Mouse (Mus musculus): ENCODE data around the gene Zfp128.
"Not testable (repeated sequence)": the region's sequence is repeated elsewhere in the genome, so short reads cannot be mapped to it uniquely, and the experiment has no call there.

Zfp128 gene

GRCm38 (mm10) chr7:12921705-12922465 lies 40.9 kb downstream of the Zfp128 start, which contains the start of gene Rps5:
Gene Rps5, plus strand, starts transcription at chr7:12922290.
- DNase-seq (ENCODE audit: low read depth, low spot score), result peak; percentile 100

GRCm38 (mm10) chr7:12922729-12923128 lies 41.8 kb downstream of the Zfp128 start:
- no peak for DNase-seq (ENCODE audit: low read depth, low spot score)

GRCm38 (mm10) chr7:12926316-12926715 lies 45.3 kb downstream of the Zfp128 start:
- no peak for DNase-seq (ENCODE audit: low read depth, low spot score)

- DNase-seq (ENCODE audit: low read depth, low spot score), result no peak
Observed at GRCm38 (mm10) chr7:12927191-12927680, 46.3 kb downstream of the Zfp128 start, which contains the start of gene Rnf225. Gene Rnf225, plus strand, starts transcription at chr7:12927416.

GRCm38 (mm10) chr7:12927693-12928589 lies 47.0 kb downstream of the Zfp128 start:
- DNase-seq (ENCODE audit: low read depth, low spot score), result peak; percentile 26

- no peak for DNase-seq (ENCODE audit: low read depth, low spot score)
Observed at GRCm38 (mm10) chr7:12933615-12934140, 52.7 kb downstream of the Zfp128 start.

- DNase-seq (ENCODE audit: low read depth, low spot score), result no peak
Observed at GRCm38 (mm10) chr7:12934808-12935207, 53.8 kb downstream of the Zfp128 start.

- not testable (repeated sequence) for DNase-seq (ENCODE audit: low read depth, low spot score)
Observed at GRCm38 (mm10) chr7:12937254-12937803, 56.4 kb downstream of the Zfp128 start.

- DNase-seq (ENCODE audit: low read depth, low spot score), result no peak
Observed at GRCm38 (mm10) chr7:12940599-12940998, 59.6 kb downstream of the Zfp128 start.
